Mouse (Mus musculus): ENCODE results near the gene Acsm4.

DNA sequence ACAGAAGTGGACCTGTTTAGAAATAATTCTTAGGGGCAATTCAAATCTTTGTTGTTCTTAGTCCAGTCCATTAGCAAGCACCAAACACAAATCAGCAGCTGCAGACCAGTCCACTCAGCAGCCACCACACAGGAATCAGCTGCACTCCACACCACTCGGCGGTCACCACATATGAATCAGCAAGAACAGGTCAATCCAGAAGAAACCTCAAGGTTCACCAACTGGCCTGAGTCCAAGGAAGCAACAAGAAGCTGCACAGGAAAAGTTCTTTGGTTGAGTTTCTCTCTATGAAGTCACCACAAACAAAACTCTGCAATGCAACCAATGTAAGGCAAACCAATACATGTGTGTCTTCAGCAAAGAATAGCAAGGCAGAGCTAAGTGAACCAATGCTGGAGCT is 37.8 kb downstream of the Acsm4 start:
- TF ChIP-seq CTCF (conservative IDR thresholded peaks at IDR 0.05; ENCODE audit: low read length) (no peak), POU5F1 (IDR thresholded peaks at IDR 0.05; ENCODE audit: borderline replicate concordance, low read length) (no peak), NANOG (IDR thresholded peaks at IDR 0.05; ENCODE audit: borderline replicate concordance, low read length) (no peak)

All from E14TG2a.4 (cell line).